Mouse (Mus musculus) CH12.LX (cell line): Measurements from ENCODE around the gene Apoa1. TPM values are rescaled to one million over a fixed set of nuclear protein-coding genes. Genes with fewer than 3 reads are reported as not detected.

Experiments
- DNase-seq: peaks from one replicate; pipeline ENCODE4 v3.0.0-alpha.2; 2013; ENCODE audit errors: extremely low read depth
- H3K27ac ChIP-seq: 2 replicates; pipeline ENCODE4 v1.5.1; 2012; ENCODE audit warnings: low read depth, mild to moderate bottlenecking, control low read depth, moderate library complexity; ENCODE audit not compliant: insufficient read depth
- H3K27me3 ChIP-seq: replicated peaks from 2 replicates; pipeline ENCODE3; 2012; ENCODE audit warnings: inconsistent platforms
- H3K36me3 ChIP-seq, 2 experiments: replicated peaks in 1 of 2; 2 replicates each; pipeline versions ENCODE3 to v1.6.1; 2012; ENCODE audit warnings: inconsistent platforms in 1 of 2, low read length in 1 of 2, mild to moderate bottlenecking in 1 of 2, mixed read lengths in 1 of 2, moderate library complexity in 1 of 2; ENCODE audit not compliant: control insufficient read depth in 1 of 2, insufficient read depth in 1 of 2
- H3K4me1 ChIP-seq, 2 experiments: 2 replicates each; pipeline ENCODE4 v1.6.1; 2012; ENCODE audit warnings: inconsistent platforms in 1 of 2, moderate library complexity in 1 of 2; ENCODE audit not compliant: insufficient read depth in 2 of 2, control insufficient read depth in 1 of 2
- H3K4me2 ChIP-seq: 2 replicates; pipeline ENCODE4 v1.6.1; 2012; ENCODE audit warnings: low read depth, mild to moderate bottlenecking, control low read depth; ENCODE audit not compliant: poor library complexity, insufficient read depth, severe bottlenecking
- H3K4me3 ChIP-seq, 3 experiments: fragments of 150-350 bp in 1 of 3; sonication (generic) in 1 of 3; replicated peaks in 1 of 3; 2 replicates each; pipeline versions ENCODE3 to v1.5.1; 2011 to 2012; ENCODE audit warnings: low read depth in 2 of 3, low read length in 2 of 3, mild to moderate bottlenecking in 2 of 3, moderate library complexity in 2 of 3, control low read depth in 1 of 3, improper control_type of control experiment in 1 of 3, inconsistent platforms in 1 of 3, mixed read lengths in 1 of 3; ENCODE audit not compliant: poor library complexity in 1 of 3
- H3K79me2 ChIP-seq: replicated peaks from 2 replicates; pipeline ENCODE4 v1.6.1; 2012; ENCODE audit warnings: mild to moderate bottlenecking, moderate library complexity; ENCODE audit not compliant: control insufficient read depth, poor library complexity, insufficient read depth, severe bottlenecking; ENCODE audit errors: extremely low read depth
- H3K9ac ChIP-seq: 2 replicates; pipeline ENCODE4 v1.6.1; 2012; ENCODE audit warnings: low read depth, mild to moderate bottlenecking, control low read depth, moderate library complexity; ENCODE audit not compliant: insufficient read depth
- H3K9me3 ChIP-seq: replicated peaks from 2 replicates; pipeline ENCODE3; 2012; ENCODE audit warnings: low read length, inconsistent platforms, mixed read lengths
- BHLHE40 ChIP-seq: IDR thresholded peaks from 2 replicates; pipeline ENCODE4 v1.6.1; 2011; ENCODE audit warnings: mild to moderate bottlenecking, low read depth, low read length, improper control_type of control experiment
- CHD1 ChIP-seq: IDR thresholded peaks from 2 replicates; pipeline ENCODE4 v1.6.1; 2012; ENCODE audit warnings: low read depth, low read length, improper control_type of control experiment, inconsistent platforms
- CTCF ChIP-seq, 2 experiments: IDR thresholded peaks in 1 of 2; conservative IDR thresholded peaks in 1 of 2; 2 replicates each; pipeline ENCODE4 v1.5.1; 2011 to 2012; ENCODE audit warnings: low read depth in 2 of 2, low read length in 2 of 2, improper control_type of control experiment in 1 of 2, inconsistent platforms in 1 of 2, mild to moderate bottlenecking in 1 of 2, moderate library complexity in 1 of 2
- GABPA ChIP-seq: IDR thresholded peaks from 2 replicates; pipeline ENCODE4 v1.6.1; 2012; ENCODE audit warnings: low read depth, low read length, improper control_type of control experiment, inconsistent platforms; ENCODE audit not compliant: insufficient replicate concordance
- HCFC1 ChIP-seq: IDR thresholded peaks from 2 replicates; pipeline ENCODE4 v1.6.1; 2012; ENCODE audit warnings: low read depth, mild to moderate bottlenecking, inconsistent platforms, low read length, improper control_type of control experiment
- JUN ChIP-seq: IDR thresholded peaks from 2 replicates; pipeline ENCODE4 v1.6.1; 2011; ENCODE audit warnings: low read depth, mild to moderate bottlenecking, low read length, improper control_type of control experiment, moderate library complexity; ENCODE audit not compliant: insufficient read depth
- KAT2A ChIP-seq: IDR thresholded peaks from 2 replicates; pipeline ENCODE4 v1.6.1; 2012; ENCODE audit warnings: low read length, improper control_type of control experiment, inconsistent platforms; ENCODE audit not compliant: insufficient replicate concordance
- MAX ChIP-seq: IDR thresholded peaks from 2 replicates; pipeline ENCODE4 v1.6.1; 2011; ENCODE audit warnings: low read length, improper control_type of control experiment
- MEF2A ChIP-seq: IDR thresholded peaks from 2 replicates; pipeline ENCODE4 v1.6.1; 2014; ENCODE audit warnings: low read depth, mild to moderate bottlenecking, inconsistent platforms, low read length, improper control_type of control experiment, borderline replicate concordance
- MYC ChIP-seq: IDR thresholded peaks from 2 replicates; pipeline ENCODE4 v1.6.1; 2011; ENCODE audit warnings: low read depth, mild to moderate bottlenecking, improper control_type of control experiment, low read length
- NRF1 ChIP-seq: IDR thresholded peaks from 2 replicates; pipeline ENCODE4 v1.6.1; 2014; ENCODE audit warnings: low read depth, mild to moderate bottlenecking, inconsistent platforms, low read length, improper control_type of control experiment, moderate library complexity
- PAX5 ChIP-seq: IDR thresholded peaks from 2 replicates; pipeline ENCODE4 v1.6.1; 2012; ENCODE audit warnings: low read length, inconsistent platforms, mixed read lengths
- POLR2A ChIP-seq: IDR thresholded peaks from 2 replicates; pipeline ENCODE4 v1.6.1; 2011; ENCODE audit warnings: low read depth, mild to moderate bottlenecking, improper control_type of control experiment, low read length
- RAD21 ChIP-seq: IDR thresholded peaks from 2 replicates; pipeline ENCODE4 v1.6.1; 2011; ENCODE audit warnings: low read depth, mild to moderate bottlenecking, low read length, improper control_type of control experiment, moderate library complexity
- RCOR1 ChIP-seq: conservative IDR thresholded peaks from 2 replicates; pipeline ENCODE4 v1.6.1; 2012; ENCODE audit warnings: low read depth, mild to moderate bottlenecking, inconsistent platforms, low read length, improper control_type of control experiment
- SIN3A ChIP-seq: IDR thresholded peaks from 2 replicates; pipeline ENCODE4 v1.6.1; 2012; ENCODE audit warnings: low read length, improper control_type of control experiment, inconsistent platforms
- TBP ChIP-seq: conservative IDR thresholded peaks from 2 replicates; pipeline ENCODE4 v1.6.1; 2011; ENCODE audit warnings: low read depth, low read length, improper control_type of control experiment
- UBTF ChIP-seq: IDR thresholded peaks from 2 replicates; pipeline ENCODE4 v1.6.1; 2012; ENCODE audit warnings: low read depth, mild to moderate bottlenecking, inconsistent platforms, low read length, improper control_type of control experiment, moderate library complexity
- USF1 ChIP-seq: IDR thresholded peaks from 2 replicates; pipeline ENCODE4 v1.6.1; 2014; ENCODE audit warnings: low read depth, mild to moderate bottlenecking, inconsistent platforms, low read length, improper control_type of control experiment
- ZC3H11A ChIP-seq: IDR thresholded peaks from 2 replicates; pipeline ENCODE4 v1.6.1; 2012; ENCODE audit warnings: low read depth, mild to moderate bottlenecking, inconsistent platforms, low read length, improper control_type of control experiment
- ZKSCAN1 ChIP-seq: IDR thresholded peaks from 2 replicates; pipeline ENCODE4 v1.6.1; 2012; ENCODE audit warnings: low read depth, inconsistent platforms, low read length, improper control_type of control experiment, borderline replicate concordance
- ZMIZ1 ChIP-seq: IDR thresholded peaks from 2 replicates; pipeline ENCODE4 v1.6.1; 2012; ENCODE audit warnings: low read depth, mild to moderate bottlenecking, inconsistent platforms, low read length, improper control_type of control experiment
- dilution Hi-C: fragments of 300-500 bp; cut with MboI; formaldehyde crosslinking; loops from 2 replicates; pipeline ENCODE4 v1.14.3; 2020; ENCODE audit warnings: low sequenced_read_pairs; ENCODE audit not compliant: extremely low pct_unique_long_range_greater_than_20kb, extremely low pct_ligation_motif_present
- in situ Hi-C: fragments of 300-500 bp; cut with MboI; formaldehyde crosslinking; loops from 3 replicates; pipeline ENCODE4 v1.14.3; 2019; ENCODE audit warnings: low sequenced_read_pairs, low pct_ligation_motif_present, low pct_unique_long_range_greater_than_20kb, mixed read lengths
- polyA plus RNA-seq: library from polyadenylated mRNA; unstranded; fragments of >175 nt; gene quantifications from 2 replicates; pipeline ENCODE4 v1.2.1, GENCODE M21; 2012; ENCODE audit warnings: low read depth; ENCODE audit not compliant: insufficient read length
- total RNA-seq, 2 experiments: library from RNA; depleted of rRNA; stranded (reverse); fragments of 300-350 nt in 1 of 2; fragments of >200 nt in 1 of 2; gene quantifications; 2 replicates each; pipeline ENCODE4 v1.2.3; 2012 to 2014

Gene Apoa1
- total and polyA plus RNA-seq, 3 experiments, result not detected

DNA sequence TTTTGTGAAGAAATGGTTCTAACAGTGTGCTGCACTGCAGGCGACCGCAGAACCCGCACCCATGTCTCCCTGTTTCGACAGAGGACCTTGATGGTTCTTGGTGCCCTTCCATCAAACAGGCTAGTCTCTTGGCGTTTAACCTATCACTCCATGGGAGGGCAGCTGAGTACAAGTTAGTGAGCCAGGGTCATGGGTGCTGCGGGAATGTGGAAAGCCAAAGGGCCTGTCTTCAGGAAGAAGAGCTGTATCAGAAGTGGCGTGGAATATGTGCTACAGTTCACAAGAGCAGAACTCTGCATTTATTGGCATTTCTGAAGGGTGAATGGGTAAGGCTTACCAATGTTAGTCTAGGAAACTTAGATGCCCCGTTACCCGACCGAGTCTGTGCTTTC, 13.4 kb upstream of the Apoa1 start:
- Histone ChIP-seq H3K4me1 (no peaks in the 10 kb centered on the region), H3K4me3 (no peak overlapping the region), H3K9me3 (no peaks in the 10 kb centered on the region), H3K36me3 (peaks cover 68 to 95% of the 10 kb centered on the region in 2 experiments), H3K79me2 (no peaks in the 10 kb centered on the region), H3K27ac (no peak overlapping the region), H3K4me2 (no peak overlapping the region), H3K27me3 (no peaks in the 10 kb centered on the region), H3K9ac (no peak overlapping the region)
- DNase-seq, result no peak
- dilution Hi-C loops, result no loop called here
- in situ Hi-C loops, result no loop called here
- TF ChIP-seq KAT2A, result no peak
- TF ChIP-seq RCOR1, result no peak

DNA sequence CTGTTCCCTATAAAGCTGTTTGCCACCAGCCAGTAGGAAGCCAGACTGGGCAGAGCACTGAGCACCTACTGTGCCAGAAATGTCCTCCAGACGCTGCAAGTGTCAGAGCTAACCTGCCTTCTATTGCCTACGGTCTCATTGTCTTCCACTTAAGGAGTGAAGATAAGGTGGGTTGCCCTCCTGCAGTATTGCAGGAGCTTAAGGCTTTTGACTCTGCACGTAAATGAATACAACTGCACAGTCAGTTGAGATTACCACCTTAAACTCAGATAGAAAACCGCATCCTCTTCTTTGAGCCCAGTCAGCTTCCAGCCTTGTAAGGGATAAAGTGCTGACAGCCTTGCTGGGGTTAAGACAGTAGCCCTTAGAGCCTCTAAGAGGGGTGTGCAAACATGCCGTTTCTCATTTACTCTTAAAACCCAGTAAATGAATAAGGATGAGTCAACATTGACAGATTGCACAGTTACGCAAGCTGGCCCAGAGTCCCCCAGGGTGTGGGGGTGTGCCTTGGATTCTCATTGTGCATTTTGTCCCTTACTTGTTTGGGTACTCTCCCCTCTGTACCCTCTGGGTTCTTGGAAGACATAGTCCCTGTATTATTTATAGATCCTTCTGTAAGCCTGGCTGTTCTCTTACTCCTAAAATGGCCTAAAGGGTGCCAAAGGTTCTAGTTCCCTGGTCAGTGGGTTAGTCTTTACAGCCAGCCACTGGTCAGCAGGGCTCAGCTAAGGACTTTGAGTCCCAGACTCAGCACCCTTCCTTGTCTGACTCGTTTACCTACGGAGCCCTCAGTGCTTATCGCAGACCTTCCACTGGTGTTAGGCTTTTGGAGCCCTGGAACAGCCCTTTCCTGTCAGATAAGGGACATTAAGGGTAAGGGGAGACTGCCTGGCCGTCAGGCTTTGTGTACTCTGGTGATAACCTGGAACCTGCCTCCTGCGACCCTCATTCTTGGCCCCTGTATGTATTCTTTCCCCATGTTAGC, 12.8 kb upstream of the Apoa1 start:
- Histone ChIP-seq H3K27me3 (no peaks in the 10 kb centered on the region), H3K9me3 (no peaks in the 10 kb centered on the region), H3K4me3 (no peak overlapping the region), H3K4me1 (no peaks in the 10 kb centered on the region), H3K27ac (no peak overlapping the region), H3K79me2 (no peaks in the 10 kb centered on the region), H3K36me3 (peaks cover 69 to 95% of the 10 kb centered on the region in 2 experiments), H3K4me2 (no peak overlapping the region), H3K9ac (no peak overlapping the region)
- dilution Hi-C loops (no loop called here), in situ Hi-C loops (no loop called here)
- no peak for DNase-seq
- TF ChIP-seq PAX5 (no peak), MEF2A (no peak), MAX (no peak), RAD21 (no peak), SIN3A (no peak), NRF1 (no peak), UBTF (no peak)

DNA sequence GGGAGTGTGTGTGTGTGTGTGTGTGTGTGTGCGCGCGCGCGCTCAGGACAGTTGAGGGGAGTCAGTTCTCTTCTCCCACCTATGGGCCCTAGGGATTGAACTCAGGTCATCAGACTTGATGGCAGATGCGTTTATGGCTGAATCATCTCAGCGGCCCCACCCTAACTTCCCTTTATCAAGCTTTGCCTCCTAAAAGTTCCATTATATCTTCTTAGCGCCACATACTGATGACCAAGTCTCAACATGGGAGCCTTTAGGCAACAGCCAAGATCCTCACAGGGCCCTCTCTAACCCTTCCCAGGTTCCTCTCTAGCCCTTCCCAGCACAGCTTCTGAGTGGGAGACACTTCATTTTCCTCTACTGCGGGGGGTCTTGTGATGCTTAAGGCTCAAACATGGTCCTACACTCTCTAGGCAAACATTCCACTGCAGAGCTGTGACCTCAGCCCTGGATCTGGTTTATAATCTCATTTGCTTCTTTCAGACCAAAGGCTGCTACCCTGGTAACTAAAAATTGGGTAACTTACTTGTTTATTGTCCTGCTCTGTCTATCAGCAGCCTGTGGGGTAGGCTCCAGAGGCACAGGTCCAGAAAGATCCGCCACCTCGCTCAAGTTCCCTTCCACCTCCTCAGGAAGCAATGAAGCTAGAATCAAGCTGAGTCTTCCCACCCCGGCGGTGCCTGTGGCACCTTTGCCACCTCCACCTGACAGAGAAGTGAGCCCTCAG, 11.5 kb upstream of the Apoa1 start:
- dilution Hi-C loops, result no loop called here
- TF ChIP-seq CTCF (conservative IDR thresholded peaks at IDR 0.05 in 1 of 2, IDR thresholded peaks at IDR 0.05 in 1 of 2; ENCODE audit: low read depth in 2 of 2, low read length in 2 of 2), result no peak
- no peak for TF ChIP-seq HCFC1
- no peak for TF ChIP-seq CHD1
- TF ChIP-seq SIN3A, result no peak
- TF ChIP-seq TBP, result no peak
- no peak for TF ChIP-seq MYC
- no peak for TF ChIP-seq PAX5
- TF ChIP-seq USF1, result no peak
- TF ChIP-seq UBTF, result no peak
- no peak for TF ChIP-seq RAD21
- TF ChIP-seq BHLHE40, result no peak
- no peak for TF ChIP-seq ZKSCAN1
- TF ChIP-seq POLR2A, result no peak
- no peak for TF ChIP-seq ZC3H11A
- no peak for TF ChIP-seq RCOR1
- no peak for TF ChIP-seq JUN
- no peak for TF ChIP-seq GABPA
- TF ChIP-seq ZMIZ1, result no peak

More for the DNA sequence above, 11.5 kb upstream of the Apoa1 start:
- peaks cover 70 to 96% of the 10 kb centered on the region in 2 experiments for H3K36me3 ChIP-seq
- DNase-seq, result no peak
- no peak overlapping the region for H3K27ac ChIP-seq
- H3K4me2 ChIP-seq, result no peak overlapping the region
- H3K9ac ChIP-seq, result no peak overlapping the region
- no peak overlapping the region for H3K4me3 ChIP-seq
- in situ Hi-C loops, result no loop called here
- H3K4me1 ChIP-seq, result no peaks in the 10 kb centered on the region
- no peaks in the 10 kb centered on the region for H3K9me3 ChIP-seq
- H3K27me3 ChIP-seq, result no peaks in the 10 kb centered on the region
- no peaks in the 10 kb centered on the region for H3K79me2 ChIP-seq
